Mouse (Mus musculus) cerebellum, postnatal 36 days (tissue): ENCODE data around the gene Pdk4.

Experiments
- DNase-seq, 2 experiments: peaks; one replicate each; pipeline ENCODE4 v3.0.0; 2021 to 2022; ENCODE audit warnings: mixed read lengths in 2 of 2

Pdk4 gene

DNA sequence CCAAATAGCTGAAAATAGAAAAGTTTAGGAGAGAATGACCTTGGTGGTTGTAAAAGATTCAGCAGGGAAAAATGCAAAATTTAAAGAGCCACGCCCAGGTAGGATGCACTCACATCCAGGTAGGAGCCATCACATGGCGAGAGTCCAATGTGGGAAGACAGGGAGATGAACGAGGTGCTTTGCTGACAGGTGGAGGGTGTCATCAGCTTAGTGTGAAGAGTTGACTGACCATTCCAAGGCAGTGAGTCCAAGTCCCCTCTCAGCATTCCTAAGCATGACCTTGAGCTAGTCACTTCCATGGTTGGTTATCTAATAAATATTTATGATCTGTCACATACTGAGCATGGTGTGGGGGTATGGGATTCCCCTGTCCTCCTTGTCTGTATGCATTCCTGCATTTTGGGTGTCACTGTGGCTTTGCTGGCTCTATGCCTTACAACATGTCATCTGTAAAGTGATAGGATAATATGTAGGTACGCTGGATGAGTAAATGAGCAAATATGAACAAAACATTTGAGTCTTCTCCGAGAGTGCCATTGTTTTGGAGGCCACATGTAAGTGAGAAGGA is 51.7 kb downstream of the Pdk4 start:
- no peak for DNase-seq

DNA sequence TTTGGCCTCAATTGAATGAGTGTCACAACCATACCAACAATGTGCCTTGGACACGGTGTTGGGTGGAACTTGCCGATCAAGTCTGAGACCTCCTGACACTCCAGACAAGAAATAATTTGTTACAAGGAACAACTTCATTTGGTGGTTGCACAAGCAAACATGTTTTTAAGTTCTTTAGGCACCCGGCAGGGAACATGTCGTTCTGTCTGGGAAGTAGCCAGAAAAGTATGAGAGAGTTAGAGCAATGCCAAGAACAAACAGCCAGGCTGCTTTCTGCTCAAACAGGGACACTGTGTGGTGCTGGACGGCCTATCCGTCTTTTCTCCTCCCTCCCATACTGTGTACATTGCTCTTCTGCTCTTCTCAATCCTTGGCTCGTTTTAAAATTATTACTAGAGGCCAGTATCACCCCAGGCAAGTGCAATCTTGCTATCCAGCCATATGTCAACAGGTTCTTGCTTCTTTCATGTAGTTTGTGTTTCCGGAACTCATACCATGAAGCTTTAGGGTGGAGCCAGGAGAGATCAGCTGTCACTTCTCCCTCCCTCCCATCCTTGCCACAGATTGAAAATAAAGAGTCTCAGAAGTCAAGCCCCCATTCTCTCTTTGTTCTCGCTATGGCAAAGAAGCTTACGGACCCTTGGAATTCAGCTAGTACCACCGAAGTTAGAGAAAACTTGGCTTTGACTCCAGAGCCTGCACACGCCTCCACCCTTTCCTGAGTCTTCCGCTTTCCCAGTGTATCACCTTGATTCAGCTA is 52.8 kb downstream of the Pdk4 start:
- no peak for DNase-seq

DNA sequence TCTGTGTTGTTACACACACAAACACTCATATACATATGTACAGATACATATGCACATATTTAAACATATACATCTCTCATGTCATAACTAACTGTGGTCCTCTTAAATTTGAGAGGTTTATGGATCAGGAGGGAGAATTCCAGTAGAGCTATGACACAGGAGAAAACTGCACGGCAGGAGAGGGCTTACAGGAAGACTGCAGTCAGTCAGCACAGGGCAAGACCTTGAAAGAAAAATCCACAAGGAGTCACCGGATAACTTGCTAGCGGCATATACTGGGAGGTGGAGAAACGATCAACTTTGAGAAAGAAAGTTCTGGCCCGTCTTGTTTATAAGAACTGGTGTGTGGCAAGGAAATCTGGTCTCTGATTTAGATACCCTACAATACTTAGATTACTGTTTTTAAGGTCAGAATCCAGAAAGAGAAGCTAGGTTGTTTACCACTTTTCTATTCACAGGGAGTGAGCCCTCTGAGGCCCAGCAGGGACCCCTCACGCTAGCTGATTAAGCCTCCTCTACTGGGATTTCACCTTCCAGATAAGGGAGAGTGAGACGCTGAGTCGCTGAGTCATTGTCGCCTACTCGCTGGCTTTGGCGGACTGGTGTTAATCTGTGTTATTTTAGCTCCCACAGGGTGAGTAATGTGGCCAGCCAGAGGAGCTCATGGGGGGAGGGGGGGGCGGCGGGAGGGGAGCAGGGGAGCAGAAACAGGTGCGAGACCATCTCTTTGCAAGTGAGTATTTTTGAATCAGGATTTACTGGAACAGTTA is 53.6 kb downstream of the Pdk4 start:
- DNase-seq = no peak

DNA sequence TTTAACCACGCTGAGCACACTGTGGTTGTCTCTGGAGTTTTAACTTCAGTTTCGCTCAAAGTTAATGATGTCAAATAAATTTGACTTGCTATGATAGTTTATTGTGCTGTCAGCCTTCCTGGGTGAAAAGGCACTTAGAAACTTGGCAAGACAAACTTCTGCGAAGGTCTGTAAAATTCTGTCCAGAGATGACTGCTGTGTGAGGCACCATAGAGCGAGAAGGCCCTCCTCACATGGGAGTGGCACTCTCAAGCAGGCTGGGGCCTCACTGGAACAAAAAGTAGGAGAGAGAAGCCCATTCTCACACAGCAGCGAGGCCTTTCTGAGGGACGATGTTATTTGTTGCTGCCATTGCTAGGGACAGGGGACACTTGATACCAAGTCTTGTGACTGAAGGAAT is 54.9 kb downstream of the Pdk4 start:
- DNase-seq = no peak

DNA sequence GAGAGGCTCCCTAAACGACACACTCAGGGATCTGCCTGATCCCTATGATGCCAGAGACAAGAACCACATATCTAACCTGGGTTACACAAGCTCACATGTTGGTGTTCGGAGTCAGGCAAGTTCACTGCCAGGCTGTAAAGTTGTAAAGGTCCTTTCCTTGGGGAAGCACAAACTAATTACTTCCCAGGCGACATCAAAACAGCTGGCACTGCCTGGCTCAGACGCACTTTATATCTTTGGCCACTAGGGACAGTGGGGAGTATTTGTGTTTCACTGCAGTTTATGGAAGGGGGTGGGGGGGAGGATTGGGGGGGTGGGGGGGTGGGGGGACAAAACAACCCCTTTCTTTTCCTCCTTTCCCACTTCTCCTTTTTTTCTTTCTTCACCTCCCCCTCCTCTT is 58.4 kb downstream of the Pdk4 start:
- no peak for DNase-seq

DNA sequence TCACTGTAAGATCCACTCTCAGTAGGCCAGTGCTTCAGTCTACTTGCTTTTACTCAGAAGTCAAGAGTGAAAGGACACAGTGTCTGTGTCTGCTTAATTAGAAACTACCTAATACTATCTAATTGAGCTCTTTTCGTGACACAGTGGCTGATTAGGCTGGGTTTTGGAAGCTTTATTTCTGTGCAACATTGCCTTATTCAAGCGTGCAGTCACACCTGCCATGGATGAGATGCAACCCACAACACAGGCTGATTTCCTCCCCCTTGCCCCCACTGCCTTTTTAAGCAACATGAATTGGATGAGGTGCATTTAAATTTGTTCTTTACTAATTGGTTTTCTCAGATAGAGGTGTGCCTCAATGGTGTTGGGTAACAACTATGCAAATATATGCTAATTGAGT is 62.2 kb downstream of the Pdk4 start:
- DNase-seq = no peak
